Comparison of ENCODE assay signal across 8 mouse cellular contexts in the genomic region with DNA sequence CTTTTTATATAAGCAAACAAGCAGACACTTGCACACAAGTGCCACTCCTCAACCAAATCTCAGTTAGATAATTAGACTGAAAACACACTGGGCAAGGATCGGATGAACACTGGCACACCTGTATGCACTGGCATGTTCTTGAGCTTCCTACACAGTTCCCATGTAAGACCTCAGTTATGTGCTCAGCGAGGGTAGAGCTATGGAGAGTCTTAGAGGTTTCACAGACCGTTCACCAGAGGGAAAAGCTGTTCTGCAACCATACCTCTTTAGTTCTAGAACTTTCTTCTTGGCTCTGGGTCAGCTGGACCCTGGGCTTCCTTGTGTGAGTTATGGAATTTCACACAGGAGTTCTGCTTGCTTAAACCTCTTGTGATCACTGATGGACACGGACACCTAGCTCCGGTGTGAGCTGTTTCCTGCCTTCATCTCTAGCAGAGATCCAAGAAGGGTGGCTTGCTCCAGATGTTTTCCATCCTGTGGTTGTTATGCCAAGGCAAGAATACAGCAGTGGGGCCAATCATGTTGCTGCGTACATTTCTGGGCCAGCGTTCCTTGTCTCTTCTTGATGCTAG.
DNase-seq lines count a peak whose midpoint lies in the region; ATAC-seq and TF ChIP-seq lines count a peak whose summit lies in the region.

No protein-coding gene starts in this region.

- intact Hi-C loops in heart, postnatal 14 days (cut with DNase I) = loop anchor here (2.0 to 10.0 kb wide), 5 partner anchors 83 to 529 kb away; no protein-coding TSS in a partner anchor

- peak overlapping the region; percentile 22; the same call in 1 of the 2 replicates for H3K4me2 ChIP-seq in heart, embryonic 16.5 days (ENCODE audit: low read depth, low read length)
- peak overlapping the region; percentile 50; the same call in 1 of the 2 replicates for H3K4me2 ChIP-seq in lung, embryonic 14.5 days
- no peak overlapping the region; the same call in 1 of the 2 replicates for H3K4me2 ChIP-seq in midbrain, embryonic 16.5 days (ENCODE audit: low read length)

- no peaks in the 10 kb centered on the region for H3K27me3 ChIP-seq in heart, embryonic 16.5 days (ENCODE audit: control insufficient read depth, insufficient read depth, low read length)
- no peaks in the 10 kb centered on the region for H3K27me3 ChIP-seq in lung, embryonic 14.5 days (ENCODE audit: insufficient read depth, low read length)
- peaks cover 39% of the 10 kb centered on the region for H3K27me3 ChIP-seq in embryonic facial prominence, embryonic 10.5 days (replicated peaks; ENCODE audit: low read depth, poor library complexity, severe bottlenecking)
- peaks cover 3% of the 10 kb centered on the region; the same call in 1 of the 2 replicates for H3K27me3 ChIP-seq in midbrain, embryonic 16.5 days (ENCODE audit: control insufficient read depth, insufficient read depth, low read depth, low read length)

- ATAC-seq in heart, embryonic 16.5 days (replicated peaks; ENCODE audit: extremely low read depth, insufficient read depth, low FRiP score) = no peak
- ATAC-seq in lung, embryonic 14.5 days (ENCODE audit: insufficient read depth) = peak; percentile 31; the same call in 1 of the 2 replicates
- ATAC-seq in midbrain, embryonic 16.5 days = 0 out of 2 replicates have a peak, but pooled peaks have one; percentile 46
- no peak for ATAC-seq in erythroblast, adult 5-6 weeks (replicated peaks; ENCODE audit: low FRiP score, poor library complexity, severe bottlenecking)
- no peak for ATAC-seq in monocyte, adult 5-6 weeks (replicated peaks; ENCODE audit: insufficient number of reproducible peaks, low FRiP score, low TSS enrichment, poor library complexity, severe bottlenecking)

- no peaks in the 10 kb centered on the region for H3K9me3 ChIP-seq in heart, embryonic 16.5 days (replicated peaks; ENCODE audit: control insufficient read depth, low read length)
- H3K9me3 ChIP-seq in lung, embryonic 14.5 days (ENCODE audit: low read depth, low read length) = no peaks in the 10 kb centered on the region
- H3K9me3 ChIP-seq in embryonic facial prominence, embryonic 10.5 days = no peaks in the 10 kb centered on the region
- no peaks in the 10 kb centered on the region for H3K9me3 ChIP-seq in midbrain, embryonic 16.5 days (replicated peaks; ENCODE audit: control insufficient read depth, low read length, poor library complexity, severe bottlenecking)

- H3K4me3 ChIP-seq in heart, embryonic 16.5 days (ENCODE audit: low read length) = no peak overlapping the region
- H3K4me3 ChIP-seq in lung, embryonic 14.5 days (ENCODE audit: low read depth, low read length) = no peak overlapping the region
- H3K4me3 ChIP-seq in embryonic facial prominence, embryonic 10.5 days = no peak overlapping the region
- H3K4me3 ChIP-seq in midbrain, embryonic 16.5 days (ENCODE audit: low read depth, low read length) = no peak overlapping the region

- DNase-seq in heart, postnatal 14 days = no peak
- DNase-seq in lung, embryonic 14.5 days = no peak
- no peak for DNase-seq in lung, postnatal 4 days
- DNase-seq in embryonic facial prominence, embryonic 10.5 days (ENCODE audit: low spot score) = no peak

- no peak overlapping the region for H3K27ac ChIP-seq in heart, embryonic 16.5 days (ENCODE audit: low read length)
- H3K27ac ChIP-seq in lung, embryonic 14.5 days (ENCODE audit: low read depth) = no peak overlapping the region
- H3K27ac ChIP-seq in embryonic facial prominence, embryonic 10.5 days (replicated peaks) = 0 out of 2 replicates have a peak overlapping the region, but pooled peaks have one; percentile 6
- H3K27ac ChIP-seq in midbrain, embryonic 16.5 days (ENCODE audit: low read length) = no peak overlapping the region

- no peak for TF ChIP-seq CTCF in lung, embryonic 14.5 days (IDR thresholded peaks at IDR 0.05; ENCODE audit: low read depth)

- no peaks in the 10 kb centered on the region for H3K36me3 ChIP-seq in heart, embryonic 16.5 days (ENCODE audit: control insufficient read depth, insufficient read depth)
- no peaks in the 10 kb centered on the region for H3K36me3 ChIP-seq in lung, embryonic 14.5 days (ENCODE audit: insufficient read depth)
- no peaks in the 10 kb centered on the region for H3K36me3 ChIP-seq in embryonic facial prominence, embryonic 10.5 days (replicated peaks)
- H3K36me3 ChIP-seq in midbrain, embryonic 16.5 days (ENCODE audit: control insufficient read depth, insufficient read depth, low read length) = no peaks in the 10 kb centered on the region

- WGBS in heart, embryonic 16.5 days = 68% methylated on average over 7 of the region's 7 CpGs
- 45% methylated on average over 7 of the region's 7 CpGs for WGBS in lung, embryonic 14.5 days
- WGBS in embryonic facial prominence, embryonic 10.5 days = 59% methylated on average over 7 of the region's 7 CpGs
- WGBS in midbrain, embryonic 16.5 days = 66% methylated on average over 7 of the region's 7 CpGs

- no peaks in the 10 kb centered on the region for H3K4me1 ChIP-seq in heart, embryonic 16.5 days (ENCODE audit: control insufficient read depth, insufficient read depth, low read length)
- H3K4me1 ChIP-seq in lung, embryonic 14.5 days (ENCODE audit: insufficient read depth) = no peaks in the 10 kb centered on the region
- peaks cover 25% of the 10 kb centered on the region for H3K4me1 ChIP-seq in embryonic facial prominence, embryonic 10.5 days
- H3K4me1 ChIP-seq in midbrain, embryonic 16.5 days (ENCODE audit: control insufficient read depth, insufficient read depth, low read length) = peaks cover 6% of the 10 kb centered on the region; the same call in 1 of the 2 replicates

- no peak overlapping the region for H3K9ac ChIP-seq in heart, embryonic 16.5 days (ENCODE audit: low read length)
- no peak overlapping the region for H3K9ac ChIP-seq in lung, embryonic 14.5 days
- H3K9ac ChIP-seq in midbrain, embryonic 16.5 days (ENCODE audit: low read depth, low read length) = no peak overlapping the region

Comparison
In these comparisons a context has a peak if more than half of its experiments do, and no peak if none do; other contexts are left out.
1. ATAC-seq: peak in lung, embryonic 14.5 days (single experiment) and midbrain, embryonic 16.5 days (single experiment); none in heart, embryonic 16.5 days (single experiment), erythroblast, adult 5-6 weeks (single experiment) and monocyte, adult 5-6 weeks (single experiment).